Mouse (Mus musculus) lung, postnatal 0 days (tissue): ENCODE measurements at regions not wholly inside any gene's neighbourhood (a gene's known extent, or its start where the extent isn't known, plus 50 kb on each side); places are given as distances from the start of the nearest gene placed in this dataset.

Experiments used
- ATAC-seq: fragments of 200-750 bp; cut with Nextera tagmentation; 2 replicates; pipeline ENCODE4 v1.8.0; 2017; ENCODE audit warnings: moderate library complexity
- DNase-seq: peaks from one replicate; pipeline ENCODE4 v3.0.0-alpha.2; 2016; ENCODE audit warnings: low spot score
- H3K27ac ChIP-seq: fragments of 300-500 bp; sonication (generic); 2 replicates; pipeline ENCODE4 v1.5.1; 2014; ENCODE audit warnings: antibody characterized with exemption, mild to moderate bottlenecking, low read length, mixed read lengths
- H3K27me3 ChIP-seq: fragments of 300-500 bp; sonication (generic); replicated peaks from 2 replicates; pipeline ENCODE4 v1.6.1; 2014; ENCODE audit warnings: low read length, mixed read lengths; ENCODE audit not compliant: insufficient read depth
- H3K36me3 ChIP-seq: fragments of 300-500 bp; sonication (generic); 2 replicates; pipeline ENCODE4 v1.6.1; 2014; ENCODE audit warnings: low read length, mixed read lengths; ENCODE audit not compliant: insufficient read depth
- H3K4me1 ChIP-seq: fragments of 300-500 bp; sonication (generic); 2 replicates; pipeline ENCODE4 v1.6.1; 2014; ENCODE audit warnings: antibody characterized with exemption, low read depth, low read length, mixed read lengths; ENCODE audit not compliant: insufficient read depth
- H3K4me2 ChIP-seq: fragments of 300-500 bp; sonication (generic); replicated peaks from 2 replicates; pipeline ENCODE4 v1.6.1; 2014; ENCODE audit warnings: low read depth, mild to moderate bottlenecking, low read length, moderate library complexity, mixed read lengths
- H3K4me3 ChIP-seq: fragments of 300-500 bp; sonication (generic); 2 replicates; pipeline ENCODE4 v1.5.1; 2014; ENCODE audit warnings: low read depth, low read length
- H3K9ac ChIP-seq: fragments of 300-500 bp; sonication (generic); replicated peaks from 2 replicates; pipeline ENCODE4 v1.6.1; 2014; ENCODE audit warnings: low read depth, mild to moderate bottlenecking
- H3K9me3 ChIP-seq: fragments of 300-500 bp; sonication (generic); 2 replicates; pipeline ENCODE4 v1.6.1; 2016; ENCODE audit warnings: low read length, mixed read lengths
- CTCF ChIP-seq: IDR thresholded peaks from 2 replicates; pipeline ENCODE4 v1.5.1; 2016; ENCODE audit warnings: antibody characterized with exemption, mild to moderate bottlenecking
- EP300 ChIP-seq: IDR thresholded peaks from 2 replicates; pipeline ENCODE4 v1.6.1; 2016; ENCODE audit warnings: antibody characterized with exemption, mild to moderate bottlenecking, control low read depth
- WGBS: fragments of 180-500 bp; shearing (Covaris S2); extraction: QIAGEN DNeasy Blood & Tissue Kit; methylation state at CpG from one replicate; pipeline ENCODE4 v1.1.7; 2014; 5-methylcytosine and 5-hydroxymethylcytosine counted together

DNA sequence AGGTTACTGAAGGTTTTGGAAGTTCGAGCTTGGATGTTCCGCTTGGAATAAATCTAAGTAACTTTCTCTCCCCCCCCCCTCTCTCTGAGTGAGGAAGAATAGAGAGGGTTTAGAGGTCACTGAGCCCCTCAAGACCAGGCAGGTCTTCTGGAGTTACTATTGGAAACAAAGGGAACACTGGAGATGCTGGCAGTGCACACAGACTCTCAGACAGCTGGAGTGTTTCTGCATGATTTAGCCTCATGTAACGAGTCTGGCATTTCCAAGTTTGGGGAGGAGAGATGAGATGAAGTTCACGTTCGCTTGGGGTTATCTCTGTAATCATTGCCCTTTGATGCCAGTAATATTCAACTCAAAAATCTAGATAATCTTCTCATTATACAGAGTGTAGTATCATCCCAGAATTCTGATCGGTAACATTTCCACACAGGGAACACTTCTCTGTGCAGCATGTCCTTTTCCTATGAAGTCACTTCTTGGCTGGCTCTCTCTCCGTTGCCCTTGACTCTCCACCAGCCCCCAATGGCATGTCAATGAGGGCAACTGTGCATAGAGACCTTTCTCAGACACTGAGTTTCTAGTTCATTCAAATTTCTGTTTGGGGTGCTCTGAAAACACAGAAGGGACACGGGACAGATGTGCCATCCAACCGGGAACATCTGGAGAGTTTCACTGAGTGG lies 351.0 kb upstream of the Id4 start:
- H3K4me1 ChIP-seq = no peaks in the 10 kb centered on the region
- H3K9ac ChIP-seq = no peak overlapping the region
- no peaks in the 10 kb centered on the region for H3K27me3 ChIP-seq
- no peaks in the 10 kb centered on the region for H3K9me3 ChIP-seq
- DNase-seq (no peak), ATAC-seq (no peak)
- 73% methylated on average over 9 of the region's 9 CpGs for WGBS
- TF ChIP-seq EP300 (no peak), CTCF (no peak)
- H3K36me3 ChIP-seq = no peaks in the 10 kb centered on the region
- no peak overlapping the region for H3K4me3 ChIP-seq
- no peak overlapping the region for H3K4me2 ChIP-seq
- no peak overlapping the region for H3K27ac ChIP-seq

DNA sequence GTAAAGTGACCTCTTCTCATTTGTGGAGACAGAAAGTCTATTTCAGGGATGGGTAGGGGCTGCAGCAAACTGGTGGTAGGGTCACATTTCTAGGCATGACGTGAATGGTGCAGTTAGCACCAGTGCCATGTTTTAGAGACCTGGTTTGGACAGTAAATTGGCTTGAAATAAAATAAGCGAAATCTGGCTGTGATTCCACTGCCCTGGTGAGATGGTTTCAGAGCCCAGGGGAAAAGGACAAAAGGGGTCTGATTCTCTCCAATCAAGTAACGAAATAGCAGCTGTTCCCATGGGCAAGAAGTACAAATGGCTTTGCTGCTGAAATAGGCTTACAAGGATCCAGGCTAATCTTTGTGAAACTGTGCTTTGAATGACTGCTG lies 350.5 kb upstream of the Id4 start:
- H3K4me1 ChIP-seq = no peaks in the 10 kb centered on the region
- H3K27ac ChIP-seq = no peak overlapping the region
- TF ChIP-seq EP300 (no peak), CTCF (no peak)
- no peak overlapping the region for H3K4me2 ChIP-seq
- H3K9me3 ChIP-seq = no peaks in the 10 kb centered on the region
- 71% methylated on average over 3 of the region's 3 CpGs for WGBS
- ATAC-seq (no peak), DNase-seq (no peak)
- no peak overlapping the region for H3K9ac ChIP-seq
- no peaks in the 10 kb centered on the region for H3K27me3 ChIP-seq
- H3K36me3 ChIP-seq = no peaks in the 10 kb centered on the region
- H3K4me3 ChIP-seq = no peak overlapping the region

- Histone ChIP-seq H3K27ac (no peak overlapping the region), H3K4me1 (no peaks in the 10 kb centered on the region), H3K36me3 (no peaks in the 10 kb centered on the region), H3K4me2 (no peak overlapping the region), H3K27me3 (no peaks in the 10 kb centered on the region), H3K4me3 (no peak overlapping the region), H3K9ac (no peak overlapping the region), H3K9me3 (no peaks in the 10 kb centered on the region)
- 77% methylated on average over 8 of the region's 8 CpGs for WGBS
- TF ChIP-seq CTCF (no peak), EP300 (no peak)
- DNase-seq (peak; percentile 25), ATAC-seq (no peak)
Measured at GRCm38 (mm10) chr13:47916456-47916855, 344.6 kb upstream of the Id4 start.

GRCm38 (mm10) chr13:47917370-47917769 lies 343.7 kb upstream of the Id4 start:
- no peak for TF ChIP-seq EP300
- peak; percentile 25; the same call in 1 of the 2 replicates for TF ChIP-seq CTCF

GRCm38 (mm10) chr13:47921044-47921443 lies 340.0 kb upstream of the Id4 start:
- H3K27ac ChIP-seq = no peak overlapping the region
- DNase-seq (no peak), ATAC-seq (no peak)
- no peak overlapping the region for H3K9ac ChIP-seq
- no peaks in the 10 kb centered on the region for H3K4me1 ChIP-seq
- 32% methylated on average over 5 of the region's 5 CpGs for WGBS
- no peaks in the 10 kb centered on the region for H3K27me3 ChIP-seq
- H3K4me2 ChIP-seq = no peak overlapping the region
- no peak overlapping the region for H3K4me3 ChIP-seq
- H3K36me3 ChIP-seq = no peaks in the 10 kb centered on the region
- H3K9me3 ChIP-seq = no peaks in the 10 kb centered on the region
- TF ChIP-seq EP300 (no peak), CTCF (no peak)

More at GRCm38 (mm10) chr13:47917370-47917769, 343.7 kb upstream of the Id4 start:
- no peaks in the 10 kb centered on the region for H3K4me1 ChIP-seq
- H3K9ac ChIP-seq = no peak overlapping the region
- ATAC-seq (no peak), DNase-seq (no peak)
- no peak overlapping the region for H3K27ac ChIP-seq
- no peaks in the 10 kb centered on the region for H3K27me3 ChIP-seq
- no peaks in the 10 kb centered on the region for H3K9me3 ChIP-seq
- 96% methylated on average over 3 of the region's 3 CpGs for WGBS
- H3K4me2 ChIP-seq = no peak overlapping the region
- no peaks in the 10 kb centered on the region for H3K36me3 ChIP-seq
- no peak overlapping the region for H3K4me3 ChIP-seq

DNA sequence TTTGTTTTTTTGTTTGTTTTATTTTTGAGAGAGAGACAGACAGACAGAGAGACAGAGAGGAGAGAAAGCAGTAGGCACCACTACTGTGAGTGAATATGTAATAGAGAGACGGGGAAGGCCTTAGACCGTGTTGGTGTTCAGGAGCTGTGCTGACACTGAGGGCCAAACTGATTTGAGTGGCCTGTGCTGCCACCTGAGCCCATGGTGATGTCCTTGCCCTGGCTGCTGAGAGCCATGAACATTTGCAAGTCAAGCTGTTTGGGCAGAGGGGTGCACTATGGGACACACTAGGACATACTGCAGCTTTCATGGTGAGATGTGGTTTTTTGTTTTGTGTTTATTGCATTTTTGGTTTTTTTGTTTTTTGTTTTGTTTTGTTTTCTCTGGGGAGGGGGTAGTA lies 320.3 kb upstream of the Id4 start:
- no peak for TF ChIP-seq EP300
- no peak for TF ChIP-seq CTCF
- no peak for DNase-seq
- no peak overlapping the region for H3K4me3 ChIP-seq
- no peaks in the 10 kb centered on the region for H3K4me1 ChIP-seq
- ATAC-seq = no peak
- H3K36me3 ChIP-seq = no peaks in the 10 kb centered on the region
- no peaks in the 10 kb centered on the region for H3K9me3 ChIP-seq
- 92% methylated on average over 2 of the region's 2 CpGs for WGBS
- no peak overlapping the region for H3K4me2 ChIP-seq
- no peaks in the 10 kb centered on the region for H3K27me3 ChIP-seq
- no peak overlapping the region for H3K27ac ChIP-seq
- no peak overlapping the region for H3K9ac ChIP-seq
